Mouse (Mus musculus) monocyte, adult 59 days (primary cell): ENCODE results near the gene Serpina7. TPM values are rescaled to one million over a fixed set of nuclear protein-coding genes. Genes with fewer than 3 reads are reported as not detected.

Experiments
- total RNA-seq, 2 experiments: library from RNA; stranded (reverse); gene quantifications; one replicate each; pipeline ENCODE4 v1.2.4; 2023

Gene Serpina7
- total RNA-seq, result not detected

GRCm38 (mm10) chrX:139085077-139085476, at the start of gene Serpina7:
Gene Serpina7 (minus strand): TSS chrX:139085236.

DNA sequence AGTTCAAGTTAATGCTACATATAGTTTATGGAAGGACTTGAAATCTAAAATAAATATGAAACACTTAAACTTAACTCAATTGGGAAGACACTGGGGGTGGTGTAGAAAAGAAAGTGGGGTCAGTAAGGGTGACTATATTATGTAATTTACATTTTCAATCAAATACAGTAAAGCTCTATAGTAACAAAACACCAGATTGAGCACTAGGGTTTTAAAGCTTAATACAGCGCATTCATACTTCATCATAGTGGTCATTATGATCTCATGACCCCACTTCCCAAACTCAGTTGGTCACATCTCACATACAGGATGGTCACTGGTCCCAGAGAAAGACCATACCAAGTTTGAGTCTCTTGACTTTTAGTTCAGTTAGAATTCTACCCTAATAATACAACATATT, 907 bp upstream of the Serpina7 start, which contains the start of gene 4930513O06Rik:
Gene 4930513O06Rik (plus strand): TSS at position 301 of the 400 bp plus-strand sequence.

Other genes starting within 250 kb of the Serpina7 start
- not detected for gene Nrk, start 170.8 kb downstream of the Serpina7 start, total RNA-seq
- not detected for gene 4930513O06Rik, start 1.0 kb upstream of the Serpina7 start, total RNA-seq
- not detected for gene 4933428M09Rik, start 94.0 kb upstream of the Serpina7 start, total RNA-seq
- not detected for gene Mum1l1, start 124.8 kb upstream of the Serpina7 start, total RNA-seq
- under 1 TPM in 1 of 2 experiments, not detected in 1; 0.42 TPM for gene Trap1a, start 248.4 kb upstream of the Serpina7 start, total RNA-seq